Mouse (Mus musculus): ENCODE data around the gene Golt1b.
A peak's percentile ranks its signal among the peaks of the same experiment; 100 is the strongest.

Gene Golt1b

GRCm38 (mm10) chr6:142386285-142387010 lies 573 bp upstream of the Golt1b start:
- no peak for DNase-seq

- DNase-seq, result no peak
These were observed 792 bp downstream of the Golt1b start for GRCm38 (mm10) chr6:142387755-142388271.

- no peak for DNase-seq
These were observed 2.1 kb downstream of the Golt1b start for GRCm38 (mm10) chr6:142389101-142389500.

- no peak for DNase-seq
These were observed 5.3 kb downstream of the Golt1b start for GRCm38 (mm10) chr6:142392312-142392711.

- DNase-seq, result no peak
These were observed 7.6 kb downstream of the Golt1b start for GRCm38 (mm10) chr6:142394669-142395068.

GRCm38 (mm10) chr6:142395756-142396155 lies 8.7 kb downstream of the Golt1b start:
- no peak for DNase-seq

- no peak for DNase-seq
These were observed 24.1 kb downstream of the Golt1b start for GRCm38 (mm10) chr6:142411140-142411539.

- no peak for DNase-seq
These were observed 26.0 kb downstream of the Golt1b start, which contains the start of gene Spx for GRCm38 (mm10) chr6:142412906-142413491. Gene Spx (plus strand): TSS chr6:142413441.

GRCm38 (mm10) chr6:142413845-142414244 lies 26.8 kb downstream of the Golt1b start:
- DNase-seq, result no peak

- DNase-seq, result no peak
These were observed 27.6 kb downstream of the Golt1b start for GRCm38 (mm10) chr6:142414597-142414996.

- DNase-seq, result no peak
These were observed 38.0 kb downstream of the Golt1b start for GRCm38 (mm10) chr6:142424976-142425375.

- no peak for DNase-seq
These were observed 42.1 kb downstream of the Golt1b start for GRCm38 (mm10) chr6:142429072-142429471.

GRCm38 (mm10) chr6:142451381-142451780 lies 64.4 kb downstream of the Golt1b start:
- DNase-seq, result no peak

GRCm38 (mm10) chr6:142453311-142453710 lies 66.3 kb downstream of the Golt1b start:
- peak; percentile 48 for DNase-seq

Data from thymus, postnatal 25 days (tissue).